Mouse (Mus musculus) CH12.LX (cell line): ENCODE results near the gene Trpm3. TPM values are rescaled to one million over a fixed set of nuclear protein-coding genes. Genes with fewer than 3 reads are reported as not detected.

Experiments
- DNase-seq: peaks from one replicate; pipeline ENCODE4 v3.0.0-alpha.2; 2013; ENCODE audit errors: extremely low read depth
- H3K27ac ChIP-seq: 2 replicates; pipeline ENCODE4 v1.5.1; 2012; ENCODE audit warnings: low read depth, mild to moderate bottlenecking, control low read depth, moderate library complexity; ENCODE audit not compliant: insufficient read depth
- H3K27me3 ChIP-seq: replicated peaks from 2 replicates; pipeline ENCODE3; 2012; ENCODE audit warnings: inconsistent platforms
- H3K36me3 ChIP-seq, 2 experiments: replicated peaks in 1 of 2; 2 replicates each; pipeline versions ENCODE3 to v1.6.1; 2012; ENCODE audit warnings: inconsistent platforms in 1 of 2, low read length in 1 of 2, mild to moderate bottlenecking in 1 of 2, mixed read lengths in 1 of 2, moderate library complexity in 1 of 2; ENCODE audit not compliant: control insufficient read depth in 1 of 2, insufficient read depth in 1 of 2
- H3K4me1 ChIP-seq, 2 experiments: 2 replicates each; pipeline ENCODE4 v1.6.1; 2012; ENCODE audit warnings: inconsistent platforms in 1 of 2, moderate library complexity in 1 of 2; ENCODE audit not compliant: insufficient read depth in 2 of 2, control insufficient read depth in 1 of 2
- H3K4me2 ChIP-seq: 2 replicates; pipeline ENCODE4 v1.6.1; 2012; ENCODE audit warnings: low read depth, mild to moderate bottlenecking, control low read depth; ENCODE audit not compliant: poor library complexity, insufficient read depth, severe bottlenecking
- H3K4me3 ChIP-seq, 3 experiments: fragments of 150-350 bp in 1 of 3; sonication (generic) in 1 of 3; replicated peaks in 1 of 3; 2 replicates each; pipeline versions ENCODE3 to v1.5.1; 2011 to 2012; ENCODE audit warnings: low read depth in 2 of 3, low read length in 2 of 3, mild to moderate bottlenecking in 2 of 3, moderate library complexity in 2 of 3, control low read depth in 1 of 3, improper control_type of control experiment in 1 of 3, inconsistent platforms in 1 of 3, mixed read lengths in 1 of 3; ENCODE audit not compliant: poor library complexity in 1 of 3
- H3K79me2 ChIP-seq: replicated peaks from 2 replicates; pipeline ENCODE4 v1.6.1; 2012; ENCODE audit warnings: mild to moderate bottlenecking, moderate library complexity; ENCODE audit not compliant: control insufficient read depth, poor library complexity, insufficient read depth, severe bottlenecking; ENCODE audit errors: extremely low read depth
- H3K9ac ChIP-seq: 2 replicates; pipeline ENCODE4 v1.6.1; 2012; ENCODE audit warnings: low read depth, mild to moderate bottlenecking, control low read depth, moderate library complexity; ENCODE audit not compliant: insufficient read depth
- H3K9me3 ChIP-seq: replicated peaks from 2 replicates; pipeline ENCODE3; 2012; ENCODE audit warnings: low read length, inconsistent platforms, mixed read lengths
- BHLHE40 ChIP-seq: IDR thresholded peaks from 2 replicates; pipeline ENCODE4 v1.6.1; 2011; ENCODE audit warnings: mild to moderate bottlenecking, low read depth, low read length, improper control_type of control experiment
- CHD1 ChIP-seq: IDR thresholded peaks from 2 replicates; pipeline ENCODE4 v1.6.1; 2012; ENCODE audit warnings: low read depth, low read length, improper control_type of control experiment, inconsistent platforms
- E2F4 ChIP-seq: IDR thresholded peaks from 2 replicates; pipeline ENCODE4 v1.6.1; 2011; ENCODE audit warnings: low read depth, low read length, improper control_type of control experiment; ENCODE audit not compliant: insufficient replicate concordance
- ELF1 ChIP-seq: IDR thresholded peaks from 2 replicates; pipeline ENCODE4 v1.6.1; 2014; ENCODE audit warnings: low read depth, mild to moderate bottlenecking, inconsistent platforms, low read length, improper control_type of control experiment
- HCFC1 ChIP-seq: IDR thresholded peaks from 2 replicates; pipeline ENCODE4 v1.6.1; 2012; ENCODE audit warnings: low read depth, mild to moderate bottlenecking, inconsistent platforms, low read length, improper control_type of control experiment
- JUND ChIP-seq: conservative IDR thresholded peaks from 2 replicates; pipeline ENCODE4 v1.6.1; 2011; ENCODE audit warnings: low read depth, low read length, improper control_type of control experiment
- MAFK ChIP-seq: IDR thresholded peaks from 2 replicates; pipeline ENCODE4 v1.6.1; 2011; ENCODE audit warnings: low read length, improper control_type of control experiment; ENCODE audit not compliant: insufficient replicate concordance
- MAX ChIP-seq: IDR thresholded peaks from 2 replicates; pipeline ENCODE4 v1.6.1; 2011; ENCODE audit warnings: low read length, improper control_type of control experiment
- MAZ ChIP-seq: IDR thresholded peaks from 2 replicates; pipeline ENCODE4 v1.6.1; 2012; ENCODE audit warnings: low read depth, mild to moderate bottlenecking, inconsistent platforms, low read length, improper control_type of control experiment, moderate library complexity
- MEF2A ChIP-seq: IDR thresholded peaks from 2 replicates; pipeline ENCODE4 v1.6.1; 2014; ENCODE audit warnings: low read depth, mild to moderate bottlenecking, inconsistent platforms, low read length, improper control_type of control experiment, borderline replicate concordance
- MXI1 ChIP-seq: IDR thresholded peaks from 2 replicates; pipeline ENCODE4 v1.6.1; 2011; ENCODE audit warnings: mild to moderate bottlenecking, low read depth, low read length, improper control_type of control experiment
- NRF1 ChIP-seq: IDR thresholded peaks from 2 replicates; pipeline ENCODE4 v1.6.1; 2014; ENCODE audit warnings: low read depth, mild to moderate bottlenecking, inconsistent platforms, low read length, improper control_type of control experiment, moderate library complexity
- PAX5 ChIP-seq: IDR thresholded peaks from 2 replicates; pipeline ENCODE4 v1.6.1; 2012; ENCODE audit warnings: low read length, inconsistent platforms, mixed read lengths
- POLR2A ChIP-seq: IDR thresholded peaks from 2 replicates; pipeline ENCODE4 v1.6.1; 2011; ENCODE audit warnings: low read depth, mild to moderate bottlenecking, improper control_type of control experiment, low read length
- RAD21 ChIP-seq: IDR thresholded peaks from 2 replicates; pipeline ENCODE4 v1.6.1; 2011; ENCODE audit warnings: low read depth, mild to moderate bottlenecking, low read length, improper control_type of control experiment, moderate library complexity
- RCOR1 ChIP-seq: conservative IDR thresholded peaks from 2 replicates; pipeline ENCODE4 v1.6.1; 2012; ENCODE audit warnings: low read depth, mild to moderate bottlenecking, inconsistent platforms, low read length, improper control_type of control experiment
- SIN3A ChIP-seq: IDR thresholded peaks from 2 replicates; pipeline ENCODE4 v1.6.1; 2012; ENCODE audit warnings: low read length, improper control_type of control experiment, inconsistent platforms
- SMC3 ChIP-seq: IDR thresholded peaks from 2 replicates; pipeline ENCODE4 v1.6.1; 2011; ENCODE audit warnings: low read depth, low read length, improper control_type of control experiment
- TBP ChIP-seq: conservative IDR thresholded peaks from 2 replicates; pipeline ENCODE4 v1.6.1; 2011; ENCODE audit warnings: low read depth, low read length, improper control_type of control experiment
- UBTF ChIP-seq: IDR thresholded peaks from 2 replicates; pipeline ENCODE4 v1.6.1; 2012; ENCODE audit warnings: low read depth, mild to moderate bottlenecking, inconsistent platforms, low read length, improper control_type of control experiment, moderate library complexity
- USF1 ChIP-seq: IDR thresholded peaks from 2 replicates; pipeline ENCODE4 v1.6.1; 2014; ENCODE audit warnings: low read depth, mild to moderate bottlenecking, inconsistent platforms, low read length, improper control_type of control experiment
- USF2 ChIP-seq: conservative IDR thresholded peaks from 2 replicates; pipeline ENCODE4 v1.6.1; 2011; ENCODE audit warnings: low read depth, low read length, improper control_type of control experiment
- ZC3H11A ChIP-seq: IDR thresholded peaks from 2 replicates; pipeline ENCODE4 v1.6.1; 2012; ENCODE audit warnings: low read depth, mild to moderate bottlenecking, inconsistent platforms, low read length, improper control_type of control experiment
- ZKSCAN1 ChIP-seq: IDR thresholded peaks from 2 replicates; pipeline ENCODE4 v1.6.1; 2012; ENCODE audit warnings: low read depth, inconsistent platforms, low read length, improper control_type of control experiment, borderline replicate concordance
- ZMIZ1 ChIP-seq: IDR thresholded peaks from 2 replicates; pipeline ENCODE4 v1.6.1; 2012; ENCODE audit warnings: low read depth, mild to moderate bottlenecking, inconsistent platforms, low read length, improper control_type of control experiment
- ZNF384 ChIP-seq: IDR thresholded peaks from 2 replicates; pipeline ENCODE4 v1.6.1; 2012; ENCODE audit warnings: low read depth, low read length, improper control_type of control experiment, inconsistent platforms
- dilution Hi-C: fragments of 300-500 bp; cut with MboI; formaldehyde crosslinking; loops from 2 replicates; pipeline ENCODE4 v1.14.3; 2020; ENCODE audit warnings: low sequenced_read_pairs; ENCODE audit not compliant: extremely low pct_unique_long_range_greater_than_20kb, extremely low pct_ligation_motif_present
- in situ Hi-C: fragments of 300-500 bp; cut with MboI; formaldehyde crosslinking; loops from 3 replicates; pipeline ENCODE4 v1.14.3; 2019; ENCODE audit warnings: low sequenced_read_pairs, low pct_ligation_motif_present, low pct_unique_long_range_greater_than_20kb, mixed read lengths
- polyA plus RNA-seq: library from polyadenylated mRNA; unstranded; fragments of >175 nt; gene quantifications from 2 replicates; pipeline ENCODE4 v1.2.1, GENCODE M21; 2012; ENCODE audit warnings: low read depth; ENCODE audit not compliant: insufficient read length
- total RNA-seq, 2 experiments: library from RNA; depleted of rRNA; stranded (reverse); fragments of 300-350 nt in 1 of 2; fragments of >200 nt in 1 of 2; gene quantifications; 2 replicates each; pipeline ENCODE4 v1.2.3; 2012 to 2014

Gene Trpm3
- total and polyA plus RNA-seq, 3 experiments = 0.01 TPM; not detected in 2

GRCm38 (mm10) chr19:22901892-22902291 is 763.0 kb downstream of the Trpm3 start:
- Histone ChIP-seq H3K27ac (no peak overlapping the region), H3K79me2 (no peaks in the 10 kb centered on the region), H3K9me3 (no peaks in the 10 kb centered on the region), H3K36me3 (no peaks in the 10 kb centered on the region), H3K4me2 (no peak overlapping the region), H3K4me3 (no peak overlapping the region), H3K27me3 (no peaks in the 10 kb centered on the region), H3K9ac (no peak overlapping the region), H3K4me1 (no peaks in the 10 kb centered on the region)
- dilution Hi-C loops (no loop called here), in situ Hi-C loops (loop anchor here (25.0 kb wide), 1 partner anchor 610 kb away; no protein-coding TSS in a partner anchor)
- TF ChIP-seq JUND = no peak
- no peak for TF ChIP-seq RAD21
- TF ChIP-seq MAFK = no peak
- no peak for TF ChIP-seq ELF1
- TF ChIP-seq HCFC1 = no peak
- TF ChIP-seq RCOR1 = no peak
- TF ChIP-seq SMC3 = no peak
- no peak for TF ChIP-seq NRF1
- TF ChIP-seq MAZ = no peak
- no peak for TF ChIP-seq ZC3H11A
- no peak for TF ChIP-seq MAX
- TF ChIP-seq PAX5 = no peak
- no peak for TF ChIP-seq TBP
- no peak for TF ChIP-seq MEF2A
- DNase-seq = no peak

GRCm38 (mm10) chr19:22902386-22902785 is 763.5 kb downstream of the Trpm3 start:
- TF ChIP-seq ZMIZ1 (no peak), E2F4 (no peak), BHLHE40 (no peak), SIN3A (no peak), SMC3 (no peak), NRF1 (no peak), CHD1 (no peak), RAD21 (no peak), ELF1 (no peak), USF2 (no peak), PAX5 (no peak), UBTF (no peak), MAX (no peak), ZNF384 (no peak), POLR2A (no peak), USF1 (no peak), MXI1 (no peak), ZKSCAN1 (no peak)
- TF ChIP-seq, all 38 proteins: peak for 0
- Histone ChIP-seq H3K27ac (no peak overlapping the region), H3K9ac (no peak overlapping the region), H3K79me2 (no peaks in the 10 kb centered on the region), H3K27me3 (no peaks in the 10 kb centered on the region), H3K4me1 (no peaks in the 10 kb centered on the region), H3K9me3 (no peaks in the 10 kb centered on the region), H3K4me3 (no peak overlapping the region), H3K36me3 (no peaks in the 10 kb centered on the region), H3K4me2 (no peak overlapping the region)
- no peak for DNase-seq
- in situ Hi-C loops = loop anchor here (25.0 kb wide), 1 partner anchor 610 kb away; no protein-coding TSS in a partner anchor
- dilution Hi-C loops = no loop called here
